Mouse (Mus musculus) intestine, postnatal 0 days (tissue): ENCODE measurements around the gene Klhl7. TPM values are rescaled to one million over a fixed set of nuclear protein-coding genes. Genes with fewer than 3 reads are reported as not detected.

Experiments
- ATAC-seq: fragments of 200-750 bp; cut with Nextera tagmentation; 2 replicates; pipeline ENCODE4 v1.8.0; 2017; ENCODE audit warnings: mild to moderate bottlenecking, moderate TSS enrichment, moderate library complexity
- H3K27ac ChIP-seq: fragments of 300-500 bp; sonication (generic); 2 replicates; pipeline ENCODE4 v1.5.1; 2014; ENCODE audit warnings: mild to moderate bottlenecking, low read depth, low read length, moderate library complexity
- H3K27me3 ChIP-seq: fragments of 300-500 bp; sonication (generic); replicated peaks from 2 replicates; pipeline ENCODE4 v1.6.1; 2014; ENCODE audit warnings: low read length, mixed read lengths; ENCODE audit not compliant: control insufficient read depth, insufficient read depth
- H3K36me3 ChIP-seq: fragments of 300-500 bp; sonication (generic); 2 replicates; pipeline ENCODE4 v1.6.1; 2014; ENCODE audit warnings: mild to moderate bottlenecking, moderate library complexity; ENCODE audit not compliant: control insufficient read depth, insufficient read depth
- H3K4me1 ChIP-seq: fragments of 300-500 bp; sonication (generic); replicated peaks from 2 replicates; pipeline ENCODE4 v1.6.1; 2014; ENCODE audit warnings: antibody characterized with exemption, low read length, mixed read lengths; ENCODE audit not compliant: control insufficient read depth, insufficient read depth
- H3K4me2 ChIP-seq: fragments of 300-500 bp; sonication (generic); replicated peaks from 2 replicates; pipeline ENCODE4 v1.6.1; 2014; ENCODE audit warnings: low read depth, mild to moderate bottlenecking, moderate library complexity
- H3K4me3 ChIP-seq: fragments of 300-500 bp; sonication (generic); 2 replicates; pipeline ENCODE4 v1.5.1; 2014; ENCODE audit warnings: low read depth, low read length
- H3K9ac ChIP-seq: fragments of 300-500 bp; sonication (generic); 2 replicates; pipeline ENCODE4 v1.6.1; 2014; ENCODE audit warnings: mild to moderate bottlenecking, low read depth, low read length
- H3K9me3 ChIP-seq: fragments of 300-500 bp; sonication (generic); 2 replicates; pipeline ENCODE4 v1.6.1; 2016; ENCODE audit warnings: mixed run types; ENCODE audit not compliant: control insufficient read depth
- CTCF ChIP-seq: sonication (generic); IDR thresholded peaks from 2 replicates; pipeline ENCODE4 v1.5.1; 2016; ENCODE audit warnings: low read depth, mild to moderate bottlenecking, control low read depth, antibody characterized with exemption, moderate library complexity
- WGBS: fragments of 180-500 bp; shearing (Covaris S2); extraction: QIAGEN DNeasy Blood & Tissue Kit; methylation state at CpG from one replicate; pipeline ENCODE4 v1.1.7; 2014; 5-methylcytosine and 5-hydroxymethylcytosine counted together
- polyA plus RNA-seq: library from polyadenylated mRNA; unstranded; fragments of >200 nt; fragmentation: Nextera tagmentation; extraction: Ambion mirVana; gene quantifications from 2 replicates; pipeline ENCODE4 v1.2.1, GENCODE M21; 2015

Gene Klhl7
- polyA plus RNA-seq, 1 experiment from 2014 or later = 14.8 TPM

DNA sequence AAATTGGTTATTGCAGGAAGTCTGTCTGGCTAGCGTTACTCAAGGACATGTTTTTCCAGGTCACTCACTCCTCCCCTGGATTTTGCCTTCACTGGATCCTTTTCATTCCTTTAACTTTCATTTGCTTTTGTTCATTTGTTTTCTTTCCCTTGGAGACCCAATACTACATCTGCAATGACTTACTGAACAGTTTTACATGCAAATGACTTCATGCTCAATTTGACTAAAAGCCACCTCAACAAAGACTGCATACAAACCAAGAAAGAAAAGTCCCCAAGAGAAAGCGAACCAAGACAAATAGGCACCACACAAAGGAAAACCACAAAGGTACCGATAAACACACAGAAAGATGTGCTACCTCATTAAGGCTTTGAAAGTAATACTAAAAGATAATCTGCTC, 13.5 kb upstream of the Klhl7 start:
- Histone ChIP-seq H3K27ac (no peak overlapping the region), H3K9ac (no peak overlapping the region), H3K9me3 (no peaks in the 10 kb centered on the region), H3K36me3 (no peaks in the 10 kb centered on the region), H3K4me1 (no peaks in the 10 kb centered on the region), H3K27me3 (no peaks in the 10 kb centered on the region), H3K4me2 (no peak overlapping the region), H3K4me3 (no peak overlapping the region)
- whole genome bisulfite sequencing = 79% methylated on average over 3 of the region's 3 CpGs
- no peak for ATAC-seq
- no peak for TF ChIP-seq CTCF

- no peaks in the 10 kb centered on the region for H3K27me3 ChIP-seq
- no peaks in the 10 kb centered on the region for H3K4me1 ChIP-seq
- no peak overlapping the region for H3K4me2 ChIP-seq
- H3K36me3 ChIP-seq = no peaks in the 10 kb centered on the region
- no peak for TF ChIP-seq CTCF
- H3K9me3 ChIP-seq = no peaks in the 10 kb centered on the region
- 93% methylated on average over 1 of the region's 1 CpGs for WGBS
- no peak overlapping the region for H3K27ac ChIP-seq
- no peak overlapping the region for H3K4me3 ChIP-seq
- no peak for ATAC-seq
- no peak overlapping the region for H3K9ac ChIP-seq
These were observed 12.0 kb upstream of the Klhl7 start for GRCm38 (mm10) chr5:24088451-24088850.

GRCm38 (mm10) chr5:24092496-24092895, 7.9 kb upstream of the Klhl7 start:
- H3K27me3 ChIP-seq = no peaks in the 10 kb centered on the region
- H3K9me3 ChIP-seq = no peaks in the 10 kb centered on the region
- H3K27ac ChIP-seq = no peak overlapping the region
- H3K9ac ChIP-seq = no peak overlapping the region
- ATAC-seq = no peak
- H3K4me2 ChIP-seq = no peak overlapping the region
- WGBS = 69% methylated on average over 3 of the region's 3 CpGs
- H3K4me1 ChIP-seq = no peaks in the 10 kb centered on the region
- TF ChIP-seq CTCF = no peak
- no peak overlapping the region for H3K4me3 ChIP-seq
- H3K36me3 ChIP-seq = no peaks in the 10 kb centered on the region

DNA sequence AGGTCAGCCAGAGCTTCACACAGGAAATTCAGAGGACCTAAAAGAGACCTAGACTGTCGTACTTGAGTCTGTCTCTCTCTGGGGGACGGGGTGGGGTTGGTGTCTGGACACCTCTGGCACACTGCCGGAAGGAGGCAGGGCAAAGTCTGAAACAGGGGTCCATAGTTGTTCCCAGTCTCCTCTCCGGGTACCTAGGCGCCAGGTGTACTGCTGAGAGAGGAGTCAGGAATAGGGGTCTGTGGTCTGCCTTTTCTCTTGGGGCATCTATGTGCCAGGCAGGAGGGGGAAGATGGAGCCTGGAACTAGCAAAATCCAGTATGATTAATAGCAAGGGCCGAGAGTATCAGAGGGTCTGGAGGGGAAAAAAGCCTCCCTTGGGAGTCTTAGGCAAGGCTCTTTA, 5.0 kb upstream of the Klhl7 start:
- Histone ChIP-seq H3K4me2 (no peak overlapping the region), H3K27me3 (no peaks in the 10 kb centered on the region), H3K4me3 (no peak overlapping the region), H3K27ac (no peak overlapping the region), H3K36me3 (no peaks in the 10 kb centered on the region), H3K9me3 (no peaks in the 10 kb centered on the region), H3K4me1 (no peaks in the 10 kb centered on the region), H3K9ac (no peak overlapping the region)
- ATAC-seq = no peak
- no peak for TF ChIP-seq CTCF
- 70% methylated on average over 6 of the region's 6 CpGs for WGBS

GRCm38 (mm10) chr5:24095881-24096280, 4.5 kb upstream of the Klhl7 start:
- H3K4me2 ChIP-seq = no peak overlapping the region
- no peak overlapping the region for H3K4me3 ChIP-seq
- no peak for TF ChIP-seq CTCF
- no peak for ATAC-seq
- no peak overlapping the region for H3K9ac ChIP-seq
- no peaks in the 10 kb centered on the region for H3K4me1 ChIP-seq
- no peaks in the 10 kb centered on the region for H3K36me3 ChIP-seq
- H3K27me3 ChIP-seq = no peaks in the 10 kb centered on the region
- H3K9me3 ChIP-seq = no peaks in the 10 kb centered on the region
- H3K27ac ChIP-seq = no peak overlapping the region
- 64% methylated on average over 5 of the region's 5 CpGs for WGBS

- ATAC-seq = peak; percentile 81
- H3K27ac ChIP-seq = peak overlapping the region; percentile 74
- peak overlapping the region; percentile 92 for H3K4me2 ChIP-seq
- no peaks in the 10 kb centered on the region for H3K4me1 ChIP-seq
- no peaks in the 10 kb centered on the region for H3K36me3 ChIP-seq
- no peak for TF ChIP-seq CTCF
- H3K9ac ChIP-seq = peak overlapping the region; percentile 68
- peak overlapping the region; percentile 72 for H3K4me3 ChIP-seq
- no peaks in the 10 kb centered on the region for H3K27me3 ChIP-seq
- WGBS = under 1% methylated on average over 46 of the region's 46 CpGs
- H3K9me3 ChIP-seq = no peaks in the 10 kb centered on the region
These were observed 456 bp downstream of the Klhl7 start for GRCm38 (mm10) chr5:24100810-24101311.
